Mouse (Mus musculus) splenic B cell, adult 2 months (primary cell): ENCODE data around the gene Dag1.
A peak's percentile ranks its signal among the peaks of the same experiment; 100 is the strongest.
"Not testable (repeated sequence)": the region's sequence is repeated elsewhere in the genome, so short reads cannot be mapped to it uniquely, and the experiment has no call there.

Source experiments
- DNase-seq: peaks from one replicate; pipeline ENCODE4 v3.0.0-alpha.2; 2011; ENCODE audit warnings: low read depth, low spot score
- H3K27me3 ChIP-seq: 2 replicates; pipeline ENCODE4 v1.6.1; 2012; ENCODE audit warnings: mild to moderate bottlenecking, low read length, moderate library complexity, mixed read lengths; ENCODE audit not compliant: control insufficient read depth, poor library complexity, insufficient read depth, severe bottlenecking
- H3K36me3 ChIP-seq: 2 replicates; pipeline ENCODE4 v1.6.1; 2012; ENCODE audit warnings: mild to moderate bottlenecking, low read length, moderate library complexity, mixed read lengths; ENCODE audit not compliant: control insufficient read depth, poor library complexity, insufficient read depth, severe bottlenecking

The Dag1 gene

DNA sequence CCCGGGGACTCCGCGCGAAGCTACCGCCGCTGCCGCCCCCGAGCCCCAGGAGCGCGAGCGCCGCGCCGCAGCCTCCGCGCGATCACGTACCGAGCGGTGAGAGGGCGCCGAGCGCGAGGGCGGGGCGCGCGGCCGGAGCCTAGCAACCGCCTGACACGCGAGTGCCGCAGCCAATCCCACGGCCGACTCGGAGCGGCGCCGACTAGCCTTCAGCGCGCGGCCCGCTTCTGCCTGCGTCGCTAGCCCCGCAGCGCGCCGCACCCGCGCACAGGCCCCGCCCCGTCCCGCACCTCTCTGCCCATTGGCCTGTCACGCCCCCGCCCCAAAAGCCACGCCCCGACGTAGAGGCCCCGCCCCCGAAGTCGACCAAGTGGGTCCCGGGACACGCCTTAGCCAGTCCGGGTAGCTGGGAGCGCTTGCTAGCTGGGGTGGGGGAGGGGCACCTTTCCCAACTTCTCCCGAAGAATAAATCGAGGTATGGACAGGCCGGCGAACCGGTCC, at the start of gene Dag1:
Dag1 (minus strand) TSS at position 269 of the 501 bp plus-strand sequence.
- Histone ChIP-seq H3K27me3 (no peaks in the 10 kb centered on the region), H3K36me3 (no peaks in the 10 kb centered on the region)
- DNase-seq: peak; percentile 97

DNA sequence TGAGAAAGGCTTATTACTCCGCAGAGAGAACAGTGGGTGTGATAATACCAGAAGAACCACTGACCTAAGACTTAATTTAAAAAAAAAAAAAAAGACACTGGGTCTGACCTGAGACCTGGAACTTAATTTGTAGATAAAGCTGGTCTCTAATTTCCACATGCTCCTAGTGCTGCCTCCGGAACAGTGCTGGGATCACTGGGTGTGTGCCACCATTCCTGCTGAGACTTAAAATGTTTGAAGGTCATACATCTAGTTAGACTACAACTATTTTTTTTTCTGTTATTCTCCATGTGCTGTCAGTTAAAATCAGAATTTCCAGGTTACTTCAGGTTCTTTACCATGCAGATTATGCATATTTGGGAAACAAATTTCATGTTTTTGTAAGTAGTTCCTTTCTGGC, 44.4 kb upstream of the Dag1 start:
- H3K36me3 ChIP-seq: no peaks in the 10 kb centered on the region; the same call in none of the 2 replicates
- no peak for DNase-seq
- no peaks in the 10 kb centered on the region for H3K27me3 ChIP-seq

DNA sequence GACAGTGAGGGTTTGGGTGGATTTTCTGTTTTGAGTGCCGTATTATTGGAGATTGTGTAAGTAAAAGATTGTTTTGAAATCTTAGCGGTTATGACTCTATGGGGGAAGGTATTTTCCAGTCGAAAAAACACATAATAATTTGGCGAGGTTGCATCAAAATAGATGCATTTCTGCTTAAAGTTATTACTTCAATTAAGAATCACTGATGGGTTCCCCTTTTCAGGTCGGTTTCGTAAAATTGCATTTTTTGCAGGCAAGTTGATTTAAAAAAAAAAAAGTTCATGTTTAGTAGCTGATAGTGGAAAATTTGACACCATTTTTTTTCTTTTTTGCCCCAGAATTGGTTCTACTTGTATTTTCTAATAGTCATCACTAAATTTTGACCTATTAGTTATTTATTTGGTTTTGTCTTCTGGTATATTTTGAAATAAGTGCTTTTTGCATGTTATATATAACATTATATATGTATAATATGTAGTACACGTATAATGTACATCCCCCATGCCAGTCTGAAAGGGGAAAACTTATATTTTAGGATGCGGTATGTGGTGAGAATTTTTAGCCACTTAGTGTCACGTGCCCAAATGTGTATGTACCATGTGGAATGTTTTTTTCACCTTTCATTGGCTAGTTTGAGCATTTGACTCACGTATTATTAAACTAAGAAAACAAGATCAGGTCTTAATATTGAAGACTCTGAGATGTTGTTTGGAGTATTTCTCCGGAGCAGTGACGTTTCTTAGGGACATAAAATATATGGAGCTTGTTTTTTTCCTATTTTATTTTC, 43.5 kb upstream of the Dag1 start:
- H3K27me3 ChIP-seq: no peaks in the 10 kb centered on the region
- DNase-seq: peak; percentile 61

DNA sequence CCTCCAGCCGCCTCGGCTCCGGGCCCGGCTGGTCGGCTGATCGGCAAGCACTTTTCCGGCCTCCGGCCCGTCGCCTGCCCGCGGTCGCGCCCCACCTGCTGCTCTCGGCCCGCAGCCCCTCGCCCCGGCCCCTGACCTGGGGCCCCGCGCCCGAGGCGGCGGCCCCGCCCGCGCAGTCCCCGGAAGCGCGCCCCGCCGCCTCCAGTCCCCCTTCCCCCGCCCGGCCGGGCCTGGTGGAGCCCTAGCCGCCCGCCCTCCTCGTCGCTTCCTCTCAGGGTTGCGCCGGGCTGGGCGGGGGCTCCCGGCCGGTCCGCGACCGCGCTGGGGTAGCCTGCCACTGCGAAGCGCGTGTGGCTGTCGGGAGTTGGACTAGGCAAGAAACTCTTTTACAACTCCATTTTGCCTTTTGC, 42.8 kb upstream of the Dag1 start:
- peak; percentile 90 for DNase-seq
- H3K27me3 ChIP-seq: no peaks in the 10 kb centered on the region
- H3K36me3 ChIP-seq: peaks cover 1% of the 10 kb centered on the region; the same call in 1 of the 2 replicates

More for the DNA sequence above, 43.5 kb upstream of the Dag1 start:
- peaks cover 1% of the 10 kb centered on the region for H3K36me3 ChIP-seq

DNA sequence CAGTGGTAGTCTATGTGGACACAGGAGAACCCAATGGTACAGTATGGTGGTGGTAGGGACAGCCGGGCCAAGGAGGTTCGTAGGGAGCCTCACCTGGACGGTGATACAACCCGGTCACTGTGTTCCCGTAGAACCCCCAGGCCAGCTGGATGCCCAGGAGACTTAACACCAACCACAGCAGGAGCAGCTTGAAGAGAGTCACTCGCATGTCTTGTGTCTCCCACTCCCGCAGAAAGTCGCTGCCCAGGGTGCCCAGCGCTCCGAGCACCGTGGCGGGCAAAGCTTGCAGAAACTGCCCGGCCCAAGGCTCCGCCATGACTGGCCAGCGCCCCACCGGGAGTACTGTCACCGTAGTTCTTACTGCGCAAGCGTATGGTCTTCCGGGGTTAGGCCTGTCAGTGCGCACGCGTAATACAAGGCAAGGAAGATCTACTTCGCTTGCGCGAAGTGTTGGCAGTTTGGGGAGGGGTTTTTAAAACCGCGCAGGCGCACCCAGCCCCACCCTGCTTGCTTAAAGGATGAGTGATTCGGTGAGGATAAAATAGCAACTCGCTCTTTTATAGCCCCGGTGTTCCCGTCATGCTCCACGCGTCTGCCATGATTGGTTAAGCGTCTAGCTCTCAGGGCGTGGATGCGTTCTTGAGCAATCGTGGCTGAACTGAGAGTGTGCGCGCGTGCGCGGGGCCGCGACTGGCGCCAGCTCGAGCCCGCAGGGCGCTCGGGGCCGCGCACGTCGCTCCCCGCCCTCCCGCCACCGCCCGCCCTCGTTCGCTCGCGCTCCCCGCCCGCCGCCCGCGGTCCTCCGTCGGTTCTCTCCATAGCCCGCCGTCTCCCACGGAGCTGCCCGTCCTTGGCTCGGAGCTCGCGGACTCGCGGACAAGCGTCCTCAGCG, 42.1 kb upstream of the Dag1 start, which contains the start of the genes Rhoa and Tcta:
Rhoa (plus strand) TSS at position 501 of the 892 bp plus-strand sequence.
Tcta (minus strand) TSS at position 532 of the 892 bp plus-strand sequence.
- Histone ChIP-seq H3K36me3 (peaks cover 1% of the 10 kb centered on the region; the same call in 1 of the 2 replicates), H3K27me3 (no peaks in the 10 kb centered on the region)
- peak; percentile 100 for DNase-seq

DNA sequence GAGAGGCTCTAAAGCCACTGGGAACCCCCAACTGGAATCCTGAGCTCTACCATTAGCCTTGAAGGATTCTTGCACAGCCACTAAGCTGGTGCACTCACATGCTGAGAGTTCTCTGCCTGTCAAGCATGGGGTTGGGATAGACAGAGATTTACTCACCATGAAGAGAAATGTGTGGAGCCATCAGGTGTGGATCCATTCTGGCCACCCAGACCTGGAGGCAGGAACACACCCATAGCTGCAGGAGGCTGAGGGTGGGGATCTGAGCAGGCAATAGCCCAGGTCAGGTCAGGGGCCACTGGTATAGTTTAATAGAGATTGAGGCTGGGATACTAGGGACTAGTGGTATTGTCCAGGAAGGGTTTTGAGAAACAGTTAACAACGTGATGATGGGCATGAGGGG, 41.4 kb upstream of the Dag1 start:
- Histone ChIP-seq H3K36me3 (0 out of 2 replicates have a peak, but pooled peaks cover 1% of the 10 kb centered on the region), H3K27me3 (no peaks in the 10 kb centered on the region)
- DNase-seq: no peak

DNA sequence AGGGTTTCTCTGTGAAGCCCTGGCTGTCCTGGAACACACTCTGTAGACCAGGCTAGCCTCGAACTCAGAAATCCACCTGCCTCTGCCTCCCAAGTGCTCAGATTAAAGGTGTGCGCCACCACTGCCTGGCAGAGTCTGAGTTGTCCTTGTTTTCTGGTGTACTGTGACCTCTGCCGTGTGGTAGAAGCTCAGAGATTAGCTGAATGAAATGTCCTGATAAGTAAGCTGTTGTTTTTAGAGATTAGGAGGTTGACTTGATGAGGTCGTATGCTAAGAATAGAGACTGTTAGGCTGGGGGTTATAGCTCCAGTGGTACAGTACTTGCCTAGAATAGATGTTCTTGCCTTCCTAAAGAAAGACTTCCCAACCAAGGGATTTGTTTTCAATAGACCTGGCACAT, 41.0 kb upstream of the Dag1 start:
- DNase-seq: no peak
- Histone ChIP-seq H3K36me3 (0 out of 2 replicates have a peak, but pooled peaks cover 1% of the 10 kb centered on the region), H3K27me3 (no peaks in the 10 kb centered on the region)

DNA sequence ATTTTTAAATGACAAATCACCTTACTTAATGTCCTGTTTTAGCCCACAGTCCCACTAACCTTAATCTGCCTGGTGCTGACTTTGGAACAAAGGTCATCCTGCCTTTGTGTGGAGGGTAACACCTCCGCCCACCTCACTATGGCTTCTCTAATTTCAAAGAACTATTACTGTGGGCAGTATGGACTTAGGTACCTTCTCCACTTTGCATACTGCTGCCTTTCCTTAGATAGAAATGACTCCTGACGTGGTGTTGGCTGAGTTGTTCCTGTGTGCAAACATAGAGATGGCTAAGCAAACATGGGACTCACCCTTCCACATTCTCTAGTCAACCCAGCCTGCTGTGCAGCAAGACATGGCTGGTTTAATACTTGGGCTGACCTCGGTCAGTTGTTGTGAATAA, 38.1 kb upstream of the Dag1 start:
- no peak for DNase-seq
- H3K27me3 ChIP-seq: no peaks in the 10 kb centered on the region
- H3K36me3 ChIP-seq: 0 out of 2 replicates have a peak, but pooled peaks cover 1% of the 10 kb centered on the region

DNA sequence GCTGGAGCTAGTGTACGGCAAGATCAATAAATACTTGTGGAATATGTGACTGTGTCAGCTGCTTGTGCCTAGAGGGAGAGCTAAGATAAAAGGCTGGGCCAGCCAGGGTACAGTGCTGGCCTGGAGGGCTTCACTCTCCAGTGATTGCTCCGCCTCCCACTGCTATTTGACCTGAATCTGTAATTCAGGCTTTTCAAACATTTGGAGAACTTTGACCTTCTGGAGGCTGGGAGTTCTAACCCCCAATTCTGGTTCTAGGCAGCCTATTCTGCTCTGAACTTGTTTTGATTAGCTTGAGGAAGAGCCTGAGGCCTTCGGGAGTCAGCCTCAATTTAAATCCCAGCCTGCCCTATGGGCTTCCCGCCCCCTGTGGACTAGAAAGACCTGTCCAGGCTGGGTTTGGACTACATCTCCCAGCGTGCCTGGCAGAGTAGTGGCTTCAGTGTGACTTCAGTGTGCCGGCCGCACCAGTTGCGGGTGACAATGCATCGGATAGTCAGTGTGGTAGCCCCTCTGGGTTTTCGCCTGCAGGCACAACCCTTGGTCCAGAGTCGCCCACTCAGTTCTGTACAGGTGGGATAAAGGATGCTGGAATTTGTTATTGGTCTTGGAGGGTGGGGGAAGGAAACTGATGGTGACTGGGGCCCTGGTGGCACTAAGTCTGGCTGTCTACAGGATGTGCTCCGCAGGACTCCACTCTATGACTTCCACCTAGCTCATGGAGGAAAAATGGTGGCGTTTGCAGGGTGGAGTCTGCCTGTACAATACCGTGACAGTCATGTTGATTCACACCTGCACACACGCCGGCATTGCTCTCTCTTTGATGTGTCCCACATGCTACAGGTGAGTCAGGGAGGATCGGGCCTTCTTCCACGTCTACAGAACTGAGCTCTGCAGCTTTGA, 32.9 kb upstream of the Dag1 start, which contains the start of gene Amt:
Amt (plus strand) TSS at position 401 of the 903 bp plus-strand sequence.
- Histone ChIP-seq H3K27me3 (no peaks in the 10 kb centered on the region), H3K36me3 (no peaks in the 10 kb centered on the region; the same call in 1 of the 2 replicates)
- DNase-seq: no peak

DNA sequence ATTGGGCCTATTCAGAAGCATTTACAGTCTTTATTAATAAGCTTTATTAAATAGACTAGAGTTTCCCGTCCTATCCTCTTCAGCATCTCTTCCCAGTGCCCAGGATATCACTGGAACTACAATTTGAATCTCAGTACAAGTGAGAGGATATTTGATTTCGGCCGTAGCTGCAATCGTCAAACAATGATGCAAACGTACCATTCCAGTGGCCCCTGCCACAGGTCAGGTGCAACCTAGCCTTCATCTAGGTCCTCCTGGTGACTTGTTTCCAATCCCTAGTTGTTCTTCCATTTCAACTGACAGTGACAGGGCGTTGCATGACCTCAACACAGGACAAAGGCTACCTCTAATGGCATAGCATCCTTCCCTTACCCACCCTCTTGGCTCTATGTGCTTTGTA, 27.0 kb upstream of the Dag1 start:
- no peaks in the 10 kb centered on the region; the same call in 1 of the 2 replicates for H3K36me3 ChIP-seq
- no peak for DNase-seq
- no peaks in the 10 kb centered on the region for H3K27me3 ChIP-seq

DNA sequence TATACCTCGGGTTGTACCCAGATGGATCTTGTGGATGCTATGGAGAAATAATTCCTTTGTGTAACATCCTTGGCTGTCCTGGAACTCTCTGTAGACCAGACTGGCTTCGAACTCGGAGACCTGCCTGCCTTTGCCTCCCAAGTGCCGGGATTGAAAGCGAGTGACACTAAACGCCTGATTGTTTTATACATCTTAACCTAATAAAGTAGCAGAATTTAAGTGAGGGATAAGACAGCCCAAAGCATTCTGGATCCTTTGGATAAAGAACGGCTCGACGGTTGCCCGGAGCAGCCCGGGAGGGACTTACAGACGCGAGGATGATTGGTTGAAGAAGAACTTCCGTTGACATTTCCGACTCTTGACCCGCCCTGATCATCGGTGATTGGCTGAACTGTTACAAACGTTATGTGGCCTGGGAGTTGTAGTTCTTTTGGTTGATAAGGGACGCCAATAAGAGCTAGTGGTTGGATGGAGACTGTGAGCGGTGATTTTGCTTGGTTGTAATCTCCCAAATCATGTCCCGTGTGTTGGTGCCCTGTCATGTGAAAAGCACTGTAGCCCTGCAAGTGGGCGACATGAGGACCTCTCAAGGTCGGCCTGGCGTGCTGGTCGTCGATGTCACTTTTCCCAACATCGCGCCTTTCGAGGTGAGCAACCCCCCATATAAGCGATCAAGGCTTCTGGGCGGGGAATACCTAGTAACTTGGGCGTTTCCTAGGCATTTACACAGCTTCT, 26.4 kb upstream of the Dag1 start, which contains the start of gene Nicn1:
Nicn1 (plus strand) TSS at position 414 of the 735 bp plus-strand sequence.
- H3K27me3 ChIP-seq: no peaks in the 10 kb centered on the region
- DNase-seq: peak; percentile 95
- no peaks in the 10 kb centered on the region; the same call in 1 of the 2 replicates for H3K36me3 ChIP-seq

DNA sequence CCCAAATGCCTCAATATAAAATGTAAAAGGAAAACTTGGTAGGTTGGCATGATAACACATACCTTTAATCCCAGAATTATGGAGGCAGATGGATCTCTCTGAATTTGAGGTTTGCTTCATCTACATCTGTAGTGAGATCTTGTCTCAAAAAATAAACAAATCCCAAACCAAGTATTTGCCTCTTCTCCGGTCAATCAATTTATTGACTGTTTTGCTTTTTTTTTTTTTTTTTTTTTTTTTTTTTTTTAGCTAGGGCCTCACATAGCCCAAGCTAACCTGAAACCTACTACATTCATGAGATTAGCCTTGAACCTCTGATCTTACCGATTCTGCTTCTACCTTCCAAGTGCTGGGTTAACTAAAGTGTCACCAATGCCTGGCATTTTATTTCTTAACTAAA, 25.6 kb upstream of the Dag1 start:
- Histone ChIP-seq H3K36me3 (no peaks in the 10 kb centered on the region), H3K27me3 (no peaks in the 10 kb centered on the region)
- DNase-seq: no peak

DNA sequence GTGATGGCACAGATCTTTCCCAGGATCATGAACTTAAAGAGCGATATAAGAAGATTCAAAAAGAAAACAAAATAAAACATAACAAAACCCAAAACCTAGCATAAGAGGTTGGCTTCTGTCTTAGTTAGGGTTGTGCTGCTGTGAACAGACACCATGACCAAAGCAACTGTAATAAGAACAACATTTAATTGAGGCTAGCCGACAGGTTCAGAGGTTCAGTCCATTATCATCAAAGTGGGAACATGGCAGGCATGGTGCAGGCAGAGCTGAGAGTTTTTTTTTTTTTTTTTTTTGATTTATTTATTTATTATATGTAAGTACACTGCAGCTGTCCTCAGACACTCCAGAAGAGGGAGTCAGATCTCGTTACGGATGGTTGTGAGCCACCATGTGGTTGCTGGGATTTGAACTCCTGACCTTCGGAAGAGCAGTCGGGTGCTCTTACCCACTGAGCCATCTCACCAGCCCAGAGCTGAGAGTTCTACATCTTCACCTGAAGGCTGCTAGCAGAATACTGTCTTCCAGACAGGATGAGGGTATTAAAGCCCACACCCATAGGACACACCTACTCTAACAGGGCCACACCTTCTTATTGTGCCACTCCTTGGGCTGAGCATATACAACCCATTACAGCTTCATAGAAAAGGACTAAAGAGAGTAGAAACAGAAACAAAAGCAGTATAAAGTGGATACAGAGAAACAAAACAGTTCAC, 23.9 kb upstream of the Dag1 start:
- not testable (repeated sequence) for DNase-seq, H3K27me3 ChIP-seq, H3K36me3 ChIP-seq
